Mouse (Mus musculus) lung, postnatal 25 days (tissue): ENCODE measurements around the gene Zfp689.
A peak's percentile ranks its signal among the peaks of the same experiment; 100 is the strongest.
"Not testable (repeated sequence)": the region's sequence is repeated elsewhere in the genome, so short reads cannot be mapped to it uniquely, and the experiment has no call there.

Experiments used
- DNase-seq: peaks from one replicate; pipeline ENCODE4 v3.0.0; 2022; ENCODE audit warnings: low spot score

Gene Zfp689

GRCm38 (mm10) chr7:127404101-127404500 lies 44.9 kb downstream of the Zfp689 start:
- DNase-seq = not testable (repeated sequence)

GRCm38 (mm10) chr7:127402980-127403379 lies 46.0 kb downstream of the Zfp689 start:
- DNase-seq = no peak

- DNase-seq = no peak
Observed at GRCm38 (mm10) chr7:127400355-127400754, 48.6 kb downstream of the Zfp689 start.

- no peak for DNase-seq
Observed at GRCm38 (mm10) chr7:127393944-127394333, 55.0 kb downstream of the Zfp689 start.

GRCm38 (mm10) chr7:127393157-127393943 lies 55.6 kb downstream of the Zfp689 start, which contains the start of gene E430018J23Rik:
TSS of gene E430018J23Rik (minus strand) at chr7:127393629.
- DNase-seq = peak; percentile 99

- no peak for DNase-seq
Observed at GRCm38 (mm10) chr7:127392251-127392824, 56.6 kb downstream of the Zfp689 start.
